ENCODE assay signal across 20 mouse cellular contexts in genomic region chr5:4620513-4621210, GRCm38 (mm10).
DNase-seq lines count a peak whose midpoint lies in the region; ATAC-seq and TF ChIP-seq lines count a peak whose summit lies in the region.
"Had no signal": no experiment of that assay in that cellular context is flagged by ENCODE, and none has a peak within 500 bp of the region (broad histone marks: within the 10 kb centered on the region; RNA-seq: fewer than 3 reads in every experiment).

No protein-coding gene starts in this region.

- DNase-seq in intestine, embryonic 14.5 days (ENCODE audit: low spot score): no peak
- peak; percentile 17 for DNase-seq in lung, embryonic 14.5 days
- DNase-seq in lung, postnatal 4 days: no peak
- peak; percentile 53 for DNase-seq in cerebellum, adult 9-10 months
- DNase-seq in adrenal gland, postnatal 4 days (ENCODE audit: low spot score in 2 of 2): no peak
- DNase-seq in urinary bladder, postnatal 10 days (ENCODE audit: low spot score): no peak
- DNase-seq: adrenal gland, postnatal 25 days; B cell, adult 2 months; forebrain, postnatal 0 days; heart, adult 11 months; heart, postnatal 4 days; liver; liver, postnatal 0 days had no signal

- 61% methylated on average over 4 of the region's 4 CpGs for WGBS in intestine, embryonic 14.5 days
- 57% methylated on average over 4 of the region's 4 CpGs for WGBS in intestine, embryonic 16.5 days
- WGBS in lung, embryonic 14.5 days: 66% methylated on average over 4 of the region's 4 CpGs

- no peaks in the 10 kb centered on the region for H3K36me3 ChIP-seq in intestine, embryonic 14.5 days (ENCODE audit: control insufficient read depth, insufficient read depth, low read length)
- H3K36me3 ChIP-seq in intestine, embryonic 16.5 days (ENCODE audit: control insufficient read depth, insufficient read depth, low read length): no peaks in the 10 kb centered on the region
- H3K36me3 ChIP-seq in lung, embryonic 14.5 days (ENCODE audit: insufficient read depth): no peaks in the 10 kb centered on the region
- H3K36me3 ChIP-seq: midbrain, embryonic 13.5 days; neural tube, embryonic 15.5 days had no signal

- no peak overlapping the region for H3K4me3 ChIP-seq in intestine, embryonic 14.5 days (ENCODE audit: low read depth, low read length)
- no peak overlapping the region for H3K4me3 ChIP-seq in intestine, embryonic 16.5 days (ENCODE audit: low read length)
- no peak overlapping the region for H3K4me3 ChIP-seq in lung, embryonic 14.5 days (ENCODE audit: low read depth, low read length)
- H3K4me3 ChIP-seq: midbrain, embryonic 13.5 days; myocyte; neural tube, embryonic 15.5 days had no signal

- H3K4me2 ChIP-seq in intestine, embryonic 14.5 days (ENCODE audit: low read length): no peak overlapping the region
- H3K4me2 ChIP-seq in intestine, embryonic 16.5 days (ENCODE audit: low read depth, low read length): no peak overlapping the region
- no peak overlapping the region for H3K4me2 ChIP-seq in lung, embryonic 14.5 days
- H3K4me2 ChIP-seq: midbrain, embryonic 13.5 days; neural tube, embryonic 15.5 days had no signal

- H3K9me3 ChIP-seq in intestine, embryonic 14.5 days (ENCODE audit: control insufficient read depth, low read length): no peaks in the 10 kb centered on the region
- no peaks in the 10 kb centered on the region for H3K9me3 ChIP-seq in intestine, embryonic 16.5 days (ENCODE audit: control insufficient read depth, low read length)
- H3K9me3 ChIP-seq in lung, embryonic 14.5 days (ENCODE audit: low read depth, low read length): no peaks in the 10 kb centered on the region
- H3K9me3 ChIP-seq: midbrain, embryonic 13.5 days; neural tube, embryonic 15.5 days had no signal

- no peaks in the 10 kb centered on the region for H3K4me1 ChIP-seq in intestine, embryonic 14.5 days (replicated peaks; ENCODE audit: control insufficient read depth, insufficient read depth, low read length)
- H3K4me1 ChIP-seq in intestine, embryonic 16.5 days (ENCODE audit: control insufficient read depth, insufficient read depth, low read length): peaks cover 2% of the 10 kb centered on the region; the same call in 1 of the 2 replicates
- no peaks in the 10 kb centered on the region for H3K4me1 ChIP-seq in lung, embryonic 14.5 days (ENCODE audit: insufficient read depth)
- H3K4me1 ChIP-seq: midbrain, embryonic 13.5 days; neural tube, embryonic 15.5 days had no signal

- TF ChIP-seq CTCF in lung, embryonic 14.5 days (IDR thresholded peaks at IDR 0.05; ENCODE audit: low read depth): no peak

- peak overlapping the region; percentile 38; the same call in 1 of the 2 replicates for H3K27ac ChIP-seq in intestine, embryonic 14.5 days (ENCODE audit: low read depth)
- no peak overlapping the region for H3K27ac ChIP-seq in intestine, embryonic 16.5 days (ENCODE audit: low read length)
- H3K27ac ChIP-seq in lung, embryonic 14.5 days (ENCODE audit: low read depth): no peak overlapping the region
- H3K27ac ChIP-seq: hindbrain, postnatal 0 days; kidney, postnatal 0 days; macrophage; midbrain, embryonic 13.5 days; neural tube, embryonic 15.5 days had no signal

- no peaks in the 10 kb centered on the region for H3K27me3 ChIP-seq in intestine, embryonic 14.5 days (replicated peaks; ENCODE audit: control insufficient read depth, insufficient read depth, low read length)
- no peaks in the 10 kb centered on the region for H3K27me3 ChIP-seq in intestine, embryonic 16.5 days (replicated peaks; ENCODE audit: control insufficient read depth, insufficient read depth, low read length)
- no peaks in the 10 kb centered on the region for H3K27me3 ChIP-seq in lung, embryonic 14.5 days (ENCODE audit: insufficient read depth, low read length)
- H3K27me3 ChIP-seq: midbrain, embryonic 13.5 days; neural tube, embryonic 15.5 days had no signal

- no peak overlapping the region for H3K9ac ChIP-seq in intestine, embryonic 14.5 days (ENCODE audit: low read length)
- no peak overlapping the region for H3K9ac ChIP-seq in intestine, embryonic 16.5 days (ENCODE audit: low read depth, low read length)
- no peak overlapping the region for H3K9ac ChIP-seq in lung, embryonic 14.5 days
- H3K9ac ChIP-seq: forebrain, postnatal 0 days; liver, postnatal 0 days; midbrain, embryonic 13.5 days; neural tube, embryonic 15.5 days had no signal

- ATAC-seq in intestine, embryonic 14.5 days (replicated peaks; ENCODE audit: low FRiP score, low TSS enrichment, low read depth): no peak
- ATAC-seq in intestine, embryonic 16.5 days: no peak
- no peak for ATAC-seq in lung, embryonic 14.5 days (ENCODE audit: insufficient read depth)
- ATAC-seq: forebrain, postnatal 0 days; hindbrain, postnatal 0 days; liver, postnatal 0 days; midbrain, embryonic 13.5 days had no signal

Comparison
In these comparisons a context has a peak if more than half of its experiments do, and no peak if none do; other contexts are left out.
1. DNase-seq: peak in lung, embryonic 14.5 days (single experiment) and cerebellum, adult 9-10 months (single experiment); none in intestine, embryonic 14.5 days (single experiment), lung, postnatal 4 days (0 of 2), adrenal gland, postnatal 4 days (0 of 2) and urinary bladder, postnatal 10 days (single experiment).